Mouse (Mus musculus) CD4-positive, CD25-positive, alpha-beta regulatory T cell (primary cell): Measurements from ENCODE around the gene Bend5. TPM values are rescaled to one million over a fixed set of nuclear protein-coding genes. Genes with fewer than 3 reads are reported as not detected.

Experiments
- polyA plus RNA-seq: library from polyadenylated mRNA; unstranded; fragments of 100-300 nt; shearing (Covaris generic); gene quantifications from one replicate; pipeline ENCODE4 v1.2.1, GENCODE M21; 2017

The Bend5 gene
- 7.8 TPM for polyA plus RNA-seq

GRCm38 (mm10) chr4:111414818-111415488 is at the start of gene Bend5:
Bend5 (plus strand) TSS chr4:111415006.

